In genomic region chr13:55444937-55445315, GRCm38 (mm10) we compare ENCODE assay signal across 7 mouse cellular contexts. TPM values are rescaled to one million over a fixed set of nuclear protein-coding genes. Genes with fewer than 3 reads are reported as not detected.
A peak's percentile ranks its signal among the peaks of the same experiment; 100 is the strongest.
DNase-seq lines count a peak whose midpoint lies in the region; ATAC-seq lines count a peak whose summit lies in the region.

Gene Grk6 (plus strand): TSS chr13:55445072.

- H3K27me3 ChIP-seq in embryonic facial prominence, embryonic 12.5 days, result no peaks in the 10 kb centered on the region
- no peaks in the 10 kb centered on the region for H3K27me3 ChIP-seq in limb, embryonic 11.5 days (ENCODE audit: control insufficient read depth, insufficient read depth, low read length)
- no peaks in the 10 kb centered on the region for H3K27me3 ChIP-seq in midbrain, embryonic 14.5 days (ENCODE audit: control insufficient read depth, insufficient read depth, low read length)

- H3K4me1 ChIP-seq in embryonic facial prominence, embryonic 12.5 days, result peaks cover 22% of the 10 kb centered on the region
- peaks cover 12% of the 10 kb centered on the region for H3K4me1 ChIP-seq in limb, embryonic 11.5 days (ENCODE audit: control insufficient read depth, insufficient read depth, low read length)
- H3K4me1 ChIP-seq in midbrain, embryonic 14.5 days (ENCODE audit: control insufficient read depth, insufficient read depth, low read length), result peaks cover 13% of the 10 kb centered on the region

- H3K4me2 ChIP-seq in embryonic facial prominence, embryonic 12.5 days (replicated peaks), result peak within 1 kb of the TSS; percentile 79
- peak within 1 kb of the TSS; percentile 66 for H3K4me2 ChIP-seq in limb, embryonic 11.5 days (ENCODE audit: low read depth, severe bottlenecking)
- peak within 1 kb of the TSS; percentile 89 for H3K4me2 ChIP-seq in midbrain, embryonic 14.5 days (ENCODE audit: low read length)

- H3K36me3 ChIP-seq in embryonic facial prominence, embryonic 12.5 days, result peaks cover 9% of the 10 kb centered on the region
- H3K36me3 ChIP-seq in limb, embryonic 11.5 days (ENCODE audit: control insufficient read depth, insufficient read depth, low read length), result 0 out of 2 replicates have a peak, but pooled peaks cover 4% of the 10 kb centered on the region
- peaks cover 9% of the 10 kb centered on the region for H3K36me3 ChIP-seq in midbrain, embryonic 14.5 days (ENCODE audit: control insufficient read depth, insufficient read depth, low read length)

- H3K27ac ChIP-seq in embryonic facial prominence, embryonic 12.5 days, result peak within 1 kb of the TSS; percentile 96
- H3K27ac ChIP-seq in limb, embryonic 11.5 days (replicated peaks; ENCODE audit: low read depth, low read length), result peak within 1 kb of the TSS; percentile 87
- H3K27ac ChIP-seq in midbrain, embryonic 14.5 days (replicated peaks; ENCODE audit: low read depth, low read length), result peak within 1 kb of the TSS; percentile 95

- peak within 1 kb of the TSS; percentile 95 for H3K9ac ChIP-seq in embryonic facial prominence, embryonic 12.5 days
- peak within 1 kb of the TSS; percentile 92 for H3K9ac ChIP-seq in limb, embryonic 11.5 days (ENCODE audit: low read length)
- peak within 1 kb of the TSS; percentile 86 for H3K9ac ChIP-seq in midbrain, embryonic 14.5 days (replicated peaks; ENCODE audit: low read length)

- H3K9me3 ChIP-seq in embryonic facial prominence, embryonic 12.5 days, result no peaks in the 10 kb centered on the region
- no peaks in the 10 kb centered on the region for H3K9me3 ChIP-seq in limb, embryonic 11.5 days (ENCODE audit: control insufficient read depth, low read length)
- no peaks in the 10 kb centered on the region for H3K9me3 ChIP-seq in midbrain, embryonic 14.5 days (ENCODE audit: control insufficient read depth, low read length)

- WGBS in embryonic facial prominence, embryonic 12.5 days, result under 1% methylated on average over 35 of the region's 35 CpGs
- WGBS in limb, embryonic 11.5 days, result under 1% methylated on average over 23 of the region's 35 CpGs
- WGBS in midbrain, embryonic 14.5 days, result under 1% methylated on average over 34 of the region's 35 CpGs

- peak; percentile 99 for DNase-seq in adrenal gland, postnatal 25 days
- peak; percentile 100 for DNase-seq in heart, adult 11 months
- DNase-seq in kidney, adult 18-20 months, result peak; percentile 100
- DNase-seq in limb, embryonic 11.5 days (ENCODE audit: low spot score), result peak; percentile 98
- peak; percentile 99 for DNase-seq in midbrain, embryonic 14.5 days
- peak; percentile 96 to 99 for DNase-seq in spleen, adult 18-20 months

- ATAC-seq in embryonic facial prominence, embryonic 12.5 days (ENCODE audit: insufficient number of reproducible peaks, insufficient read depth, low FRiP score, low TSS enrichment), result peak; percentile 96
- peak; percentile 96 for ATAC-seq in limb, embryonic 11.5 days (ENCODE audit: insufficient number of reproducible peaks, low FRiP score, low TSS enrichment, low read depth)
- peak; percentile 96 for ATAC-seq in midbrain, embryonic 14.5 days (ENCODE audit: low FRiP score, low TSS enrichment)

- H3K4me3 ChIP-seq in embryonic facial prominence, embryonic 12.5 days, result peak within 1 kb of the TSS; percentile 72
- H3K4me3 ChIP-seq in limb, embryonic 11.5 days (ENCODE audit: low read depth, low read length), result peak within 1 kb of the TSS; percentile 63
- peak within 1 kb of the TSS; percentile 82 for H3K4me3 ChIP-seq in midbrain, embryonic 14.5 days (replicated peaks; ENCODE audit: low read depth, low read length)

RNA-seq across cellular contexts. Expression of gene Grk6, which starts in this region (rescaled TPM):
- total RNA-seq in adrenal gland, postnatal 25 days (2021), result 47.9 and 62.1 TPM in 2 replicates
- 68.3 and 73.0 TPM in 2 replicates for polyA plus RNA-seq in embryonic facial prominence, embryonic 12.5 days (2016; fragmentation: Nextera tagmentation; extraction: Ambion mirVana)
- polyA plus RNA-seq in limb, embryonic 11.5 days (2014; fragmentation: Nextera tagmentation; extraction: Ambion mirVana), result 60.4 and 68.2 TPM in 2 replicates
- 41.8 and 44.0 TPM in 2 replicates for polyA plus RNA-seq in midbrain, embryonic 14.5 days (2014; fragmentation: Nextera tagmentation; extraction: Ambion mirVana)

Comparison
In these comparisons a context has a peak if more than half of its experiments do, and no peak if none do; other contexts are left out.
1. Peak in every context shown above with its lines: DNase-seq, ATAC-seq, H3K4me3 ChIP-seq and H3K27ac ChIP-seq.